Mouse (Mus musculus) T-helper 17 cell (primary cell): ENCODE measurements around the gene Dclk1.

Experiments
- in situ Hi-C, 2 experiments: fragments of 300-600 bp; cut with MboI, MseI; formaldehyde crosslinking; loops; 1 replicate in 1 of 2; 2 replicates in 1 of 2; pipeline ENCODE4 v1.15.1; 2025; ENCODE audit warnings: high pct_unique_total_duplicates in 2 of 2

Gene Dclk1

DNA sequence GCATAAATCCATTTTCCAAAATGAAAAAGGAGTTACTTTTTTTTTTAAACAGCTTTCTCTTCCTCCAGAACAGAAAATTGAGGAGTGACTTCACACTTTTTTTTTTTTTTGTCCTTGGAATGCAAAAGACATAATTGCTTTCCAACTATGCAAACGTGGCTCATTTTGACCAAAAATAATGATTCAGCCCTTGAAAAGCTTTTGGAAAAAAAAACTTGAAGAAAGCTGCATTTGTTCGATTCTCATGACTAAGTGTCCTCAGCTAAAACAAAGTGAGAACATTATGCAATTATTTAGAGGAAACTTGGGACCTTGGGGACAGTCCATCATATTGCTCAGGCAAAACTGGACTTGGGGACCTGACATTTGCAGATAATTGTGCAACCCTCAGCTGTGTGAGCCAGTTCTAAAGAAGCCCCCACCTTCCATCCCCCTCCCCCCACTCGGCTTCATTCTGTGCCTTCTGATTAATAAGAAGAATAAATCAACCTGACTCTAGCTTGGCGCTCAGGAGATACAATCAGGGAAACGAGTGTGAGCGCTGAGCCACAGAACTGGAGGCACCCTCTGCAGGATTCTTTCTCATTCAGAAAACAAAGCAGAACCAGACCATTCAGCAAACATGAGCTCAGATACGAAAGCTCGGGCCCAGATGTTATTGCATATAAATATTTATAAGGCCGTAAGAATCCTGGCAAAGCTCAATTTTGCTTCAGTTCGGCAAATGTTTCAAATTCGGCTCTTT, 329.6 kb downstream of the Dclk1 start:
- in situ Hi-C loops = no loop called here

DNA sequence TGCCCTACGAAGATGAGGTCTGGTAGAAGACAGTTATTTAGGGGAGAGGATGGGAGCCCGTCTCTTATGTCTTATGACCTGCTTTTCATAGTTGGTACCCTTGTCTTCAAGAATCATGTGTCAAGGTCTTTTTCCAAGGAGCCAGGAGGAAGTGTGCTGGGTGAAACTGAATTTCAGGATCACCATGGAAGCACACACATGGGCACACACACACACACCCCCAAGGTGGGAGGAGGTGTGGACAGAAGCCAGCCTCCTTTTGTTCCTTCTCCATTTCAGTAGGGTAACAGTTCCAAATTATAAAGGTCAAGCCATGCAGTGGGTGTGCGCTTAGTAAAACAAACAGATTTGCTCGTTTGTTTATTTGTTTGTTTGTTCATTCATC, 330.1 kb downstream of the Dclk1 start:
- in situ Hi-C loops = no loop called here

- in situ Hi-C loops = no loop called here
Measured at GRCm38 (mm10) chr3:55574003-55574402, 331.8 kb downstream of the Dclk1 start.

DNA sequence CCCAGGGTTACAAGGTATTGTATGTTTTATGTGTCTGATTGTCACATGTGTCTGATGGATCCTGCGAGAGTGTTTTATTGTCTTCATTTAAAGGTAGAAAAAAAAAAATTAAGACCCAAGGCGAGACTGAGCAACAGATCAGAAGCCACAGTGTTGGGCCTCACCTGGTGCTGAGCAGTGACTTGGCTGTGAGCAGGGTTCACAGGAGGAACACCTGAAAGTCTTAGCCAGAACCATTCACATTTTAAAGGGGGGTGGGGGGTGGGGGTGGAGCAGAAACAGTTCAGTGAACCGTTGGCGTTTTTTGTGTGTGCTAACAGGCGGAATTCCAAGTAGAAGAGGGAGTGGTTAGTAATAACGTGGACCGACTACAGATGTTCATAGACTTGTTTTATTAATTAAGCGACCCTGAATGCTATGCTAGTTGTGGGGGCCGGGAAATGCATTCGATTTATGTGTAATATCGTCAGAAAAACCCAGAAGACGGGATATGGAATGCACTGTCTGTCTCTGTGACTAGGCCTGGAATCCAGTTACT, 345.3 kb downstream of the Dclk1 start:
- in situ Hi-C loops = no loop called here

- in situ Hi-C loops = no loop called here
Measured at GRCm38 (mm10) chr3:55587972-55588946, 346.1 kb downstream of the Dclk1 start.
